Mouse (Mus musculus): Measurements from ENCODE around the gene Flrt1. TPM values are rescaled to one million over a fixed set of nuclear protein-coding genes. Genes with fewer than 3 reads are reported as not detected.

The Flrt1 gene
- total and polyA plus RNA-seq, 2 experiments from 2014 or later: 9.9 to 11.9 TPM

DNA sequence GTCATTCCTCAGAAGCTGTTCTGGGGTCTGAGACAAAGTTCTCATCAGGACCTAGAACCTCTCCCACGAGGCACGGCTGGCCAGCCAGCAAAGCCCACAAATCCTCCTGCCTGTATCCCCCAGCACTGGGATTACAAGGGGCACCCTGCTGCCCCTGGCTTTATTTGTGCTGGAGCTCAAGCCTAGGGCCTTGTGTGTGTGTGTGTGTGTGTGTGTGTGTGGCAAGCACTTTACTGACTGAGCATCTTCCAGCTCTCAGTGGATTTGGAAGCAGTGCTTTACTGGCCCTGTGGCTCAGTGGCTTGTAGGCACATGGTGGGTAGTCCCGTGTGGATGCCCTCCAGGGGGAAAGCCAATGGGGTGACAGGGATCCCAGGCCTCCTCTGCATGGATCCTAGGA is 7.1 kb upstream of the Flrt1 start:
- no peak overlapping the region for H3K4me2 ChIP-seq (ENCODE audit: low read depth, low read length, poor library complexity, severe bottlenecking)
- 22% methylated on average over 3 of the region's 3 CpGs for WGBS
- H3K36me3 ChIP-seq (ENCODE audit: insufficient read depth, low read length): no peaks in the 10 kb centered on the region
- H3K9ac ChIP-seq (replicated peaks; ENCODE audit: low read length, poor library complexity, severe bottlenecking): no peak overlapping the region
- peak overlapping the region; percentile 39; the same call in 1 of the 2 replicates for H3K27ac ChIP-seq (ENCODE audit: low read depth, low read length)
- H3K9me3 ChIP-seq (ENCODE audit: low read length): no peaks in the 10 kb centered on the region
- TF ChIP-seq CTCF (IDR thresholded peaks at IDR 0.05): no peak
- no peak overlapping the region for H3K4me3 ChIP-seq (ENCODE audit: low read depth, low read length)
- DNase-seq (ENCODE audit: low spot score) (no peak), ATAC-seq (ENCODE audit: low FRiP score) (no peak)
- peaks cover 15% of the 10 kb centered on the region for H3K4me1 ChIP-seq (ENCODE audit: insufficient read depth, low read length)
- no peaks in the 10 kb centered on the region for H3K27me3 ChIP-seq (ENCODE audit: insufficient read depth, low read length)

DNA sequence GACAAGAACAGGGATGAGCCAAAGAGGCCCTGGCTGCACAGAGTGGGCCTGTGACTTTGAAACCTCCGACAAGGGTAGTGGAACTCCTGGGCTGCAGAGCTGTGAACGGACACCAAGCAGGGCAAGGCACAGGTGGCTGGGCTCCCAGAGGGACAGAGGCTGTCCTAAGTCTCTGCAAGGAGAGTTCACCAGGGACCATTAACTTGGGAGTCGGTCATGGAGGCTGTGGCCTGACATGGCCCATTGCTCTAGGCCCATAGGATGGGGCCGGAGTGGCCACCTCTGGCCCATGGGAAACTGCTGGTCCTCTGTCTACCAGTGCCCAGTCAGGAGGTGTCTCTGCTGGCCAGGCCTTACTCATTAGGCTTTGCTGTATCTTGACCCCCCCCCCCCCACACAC is 6.2 kb upstream of the Flrt1 start:
- H3K4me1 ChIP-seq (ENCODE audit: insufficient read depth, low read length): peaks cover 15% of the 10 kb centered on the region
- no peak for ATAC-seq (ENCODE audit: low FRiP score)
- H3K9me3 ChIP-seq (ENCODE audit: low read length): no peaks in the 10 kb centered on the region
- no peak overlapping the region for H3K4me3 ChIP-seq (ENCODE audit: low read depth, low read length)
- H3K27ac ChIP-seq (ENCODE audit: low read depth, low read length): no peak overlapping the region
- H3K36me3 ChIP-seq (ENCODE audit: insufficient read depth, low read length): no peaks in the 10 kb centered on the region
- DNase-seq (ENCODE audit: low spot score): no peak
- H3K9ac ChIP-seq (replicated peaks; ENCODE audit: low read length, poor library complexity, severe bottlenecking): no peak overlapping the region
- no peaks in the 10 kb centered on the region for H3K27me3 ChIP-seq (ENCODE audit: insufficient read depth, low read length)
- no peak overlapping the region for H3K4me2 ChIP-seq (ENCODE audit: low read depth, low read length, poor library complexity, severe bottlenecking)
- 82% methylated on average over 4 of the region's 4 CpGs for WGBS
- TF ChIP-seq CTCF (IDR thresholded peaks at IDR 0.05): no peak

- no peak for TF ChIP-seq CTCF (IDR thresholded peaks at IDR 0.05)
- Histone ChIP-seq H3K36me3 (ENCODE audit: insufficient read depth, low read length) (no peaks in the 10 kb centered on the region), H3K27me3 (ENCODE audit: insufficient read depth, low read length) (no peaks in the 10 kb centered on the region), H3K27ac (ENCODE audit: low read depth, low read length) (no peak overlapping the region), H3K4me1 (ENCODE audit: insufficient read depth, low read length) (peaks cover 15% of the 10 kb centered on the region), H3K9me3 (ENCODE audit: low read length) (no peaks in the 10 kb centered on the region), H3K9ac (replicated peaks; ENCODE audit: low read length, poor library complexity, severe bottlenecking) (no peak overlapping the region), H3K4me2 (ENCODE audit: low read depth, low read length, poor library complexity, severe bottlenecking) (no peak overlapping the region), H3K4me3 (ENCODE audit: low read depth, low read length) (no peak overlapping the region)
- DNase-seq (ENCODE audit: low spot score) (no peak), ATAC-seq (ENCODE audit: low FRiP score) (no peak)
- WGBS: 75% methylated on average over 6 of the region's 6 CpGs
Observed at GRCm38 (mm10) chr19:7111309-7111708, 5.8 kb upstream of the Flrt1 start.

DNA sequence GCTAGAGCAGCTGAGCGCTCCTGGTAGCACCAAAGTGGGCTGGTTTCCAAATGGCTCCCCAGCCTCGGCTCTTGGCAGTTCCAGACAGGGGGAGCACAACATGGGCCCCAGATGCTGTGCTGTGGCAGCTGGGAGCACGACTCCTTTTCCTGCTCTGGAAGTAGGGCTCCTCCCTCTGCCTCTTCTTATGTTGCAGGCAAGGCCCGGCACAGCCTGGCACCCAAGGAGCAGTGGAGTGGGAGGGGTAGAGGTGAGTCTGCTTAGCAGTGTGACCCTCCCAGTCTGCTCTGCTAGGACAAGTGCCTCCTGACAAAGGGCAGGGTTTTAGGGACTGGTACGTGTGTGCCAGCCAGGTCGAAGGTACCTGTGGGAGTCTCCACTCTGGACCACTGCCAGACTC is 5.3 kb upstream of the Flrt1 start:
- no peaks in the 10 kb centered on the region for H3K9me3 ChIP-seq (ENCODE audit: low read length)
- no peaks in the 10 kb centered on the region for H3K36me3 ChIP-seq (ENCODE audit: insufficient read depth, low read length)
- no peak for ATAC-seq (ENCODE audit: low FRiP score)
- peaks cover 15% of the 10 kb centered on the region for H3K4me1 ChIP-seq (ENCODE audit: insufficient read depth, low read length)
- no peak for TF ChIP-seq CTCF (IDR thresholded peaks at IDR 0.05)
- 52% methylated on average over 6 of the region's 6 CpGs for WGBS
- H3K9ac ChIP-seq (replicated peaks; ENCODE audit: low read length, poor library complexity, severe bottlenecking): no peak overlapping the region
- H3K4me2 ChIP-seq (ENCODE audit: low read depth, low read length, poor library complexity, severe bottlenecking): no peak overlapping the region
- no peak overlapping the region for H3K27ac ChIP-seq (ENCODE audit: low read depth, low read length)
- no peaks in the 10 kb centered on the region for H3K27me3 ChIP-seq (ENCODE audit: insufficient read depth, low read length)
- no peak for DNase-seq (ENCODE audit: low spot score)
- H3K4me3 ChIP-seq (ENCODE audit: low read depth, low read length): no peak overlapping the region

- H3K4me3 ChIP-seq (ENCODE audit: low read depth, low read length): no peak overlapping the region
- ATAC-seq (ENCODE audit: low FRiP score): no peak
- 0 out of 2 replicates have a peak overlapping the region, but pooled peaks have one; percentile 14 for H3K9ac ChIP-seq (replicated peaks; ENCODE audit: low read length, poor library complexity, severe bottlenecking)
- DNase-seq (ENCODE audit: low spot score): no peak
- no peaks in the 10 kb centered on the region for H3K27me3 ChIP-seq (ENCODE audit: insufficient read depth, low read length)
- WGBS: 17% methylated on average over 5 of the region's 5 CpGs
- H3K9me3 ChIP-seq (ENCODE audit: low read length): no peaks in the 10 kb centered on the region
- no peak overlapping the region for H3K27ac ChIP-seq (ENCODE audit: low read depth, low read length)
- peaks cover 15% of the 10 kb centered on the region for H3K4me1 ChIP-seq (ENCODE audit: insufficient read depth, low read length)
- no peaks in the 10 kb centered on the region for H3K36me3 ChIP-seq (ENCODE audit: insufficient read depth, low read length)
- no peak overlapping the region for H3K4me2 ChIP-seq (ENCODE audit: low read depth, low read length, poor library complexity, severe bottlenecking)
- no peak for TF ChIP-seq CTCF (IDR thresholded peaks at IDR 0.05)
Observed at GRCm38 (mm10) chr19:7110097-7110496, 4.6 kb upstream of the Flrt1 start.

DNA sequence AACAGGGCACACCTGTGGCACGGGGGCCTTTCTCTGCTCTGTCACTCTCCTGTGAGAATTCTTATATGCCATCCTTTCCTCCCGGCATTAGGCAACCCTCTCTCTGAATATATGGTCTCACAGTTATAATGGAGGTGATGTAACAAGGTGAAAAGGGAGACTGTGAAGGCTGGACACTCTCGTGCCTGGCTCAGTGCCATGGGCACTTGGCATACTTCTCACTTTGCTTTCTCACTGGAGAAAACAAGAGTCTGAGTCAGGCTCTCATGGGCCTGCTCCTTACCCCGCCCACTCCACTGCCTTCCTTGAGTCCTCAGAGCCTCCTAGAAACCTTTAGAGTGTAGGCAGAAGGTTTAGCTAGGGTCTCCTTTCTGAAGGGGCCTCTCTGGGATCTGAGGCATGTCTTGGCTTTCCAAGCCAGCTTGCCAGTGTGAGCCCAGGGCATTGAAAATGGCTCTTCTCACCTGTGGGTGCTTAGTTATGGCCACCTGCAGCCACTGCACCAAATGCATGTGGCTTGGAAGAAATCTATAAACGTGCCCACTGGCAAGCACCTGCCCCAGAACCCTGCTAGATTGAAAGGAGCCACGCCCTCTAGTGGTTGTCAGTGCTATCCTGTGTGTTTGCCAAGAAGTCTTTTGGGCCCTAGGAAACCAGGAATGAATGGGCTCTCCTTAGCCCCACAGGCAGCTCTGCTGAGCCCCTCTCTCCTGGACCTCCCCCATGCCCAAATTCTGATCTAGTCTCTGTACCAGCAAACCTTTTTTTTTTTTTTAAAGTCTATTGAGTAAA is 2.8 kb upstream of the Flrt1 start:
- no peak for ATAC-seq (ENCODE audit: low FRiP score)
- no peaks in the 10 kb centered on the region for H3K9me3 ChIP-seq (ENCODE audit: low read length)
- WGBS: 57% methylated on average over 6 of the region's 6 CpGs

More for the DNA sequence above, 2.8 kb upstream of the Flrt1 start:
- no peak overlapping the region for H3K4me2 ChIP-seq (ENCODE audit: low read depth, low read length, poor library complexity, severe bottlenecking)
- H3K4me1 ChIP-seq (ENCODE audit: insufficient read depth, low read length): peaks cover 13% of the 10 kb centered on the region
- no peak overlapping the region for H3K9ac ChIP-seq (replicated peaks; ENCODE audit: low read length, poor library complexity, severe bottlenecking)
- peak; percentile 65 for DNase-seq (ENCODE audit: low spot score)
- no peaks in the 10 kb centered on the region for H3K36me3 ChIP-seq (ENCODE audit: insufficient read depth, low read length)
- H3K27ac ChIP-seq (ENCODE audit: low read depth, low read length): no peak overlapping the region
- H3K4me3 ChIP-seq (ENCODE audit: low read depth, low read length): no peak overlapping the region
- no peaks in the 10 kb centered on the region for H3K27me3 ChIP-seq (ENCODE audit: insufficient read depth, low read length)
- TF ChIP-seq CTCF (IDR thresholded peaks at IDR 0.05): peak; percentile 58
